ENCODE assay signal across 25 mouse cellular contexts in the genomic region with DNA sequence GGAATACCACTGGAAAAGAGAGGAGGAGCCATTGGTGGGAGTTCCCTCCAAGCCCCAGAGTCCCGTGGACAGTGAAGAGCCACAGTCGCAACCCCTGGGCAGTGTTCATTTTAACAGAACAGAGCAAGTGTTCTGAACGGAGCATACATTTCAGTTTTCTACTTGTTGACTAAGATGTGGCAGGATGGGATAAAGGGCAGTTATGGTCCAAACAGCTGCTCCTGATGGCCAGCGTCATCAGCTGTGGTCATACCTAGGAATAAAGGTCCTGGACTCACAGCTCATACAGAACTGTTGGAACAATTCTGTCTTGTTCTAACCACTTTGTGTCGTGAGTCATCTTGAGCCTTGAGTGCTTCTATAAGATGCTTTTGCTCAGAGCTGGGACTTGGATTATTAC.
DNase-seq lines count a peak whose midpoint lies in the region; ATAC-seq and TF ChIP-seq lines count a peak whose summit lies in the region.
"Had no signal": no experiment of that assay in that cellular context is flagged by ENCODE, and none has a peak within 500 bp of the region (broad histone marks: within the 10 kb centered on the region; RNA-seq: fewer than 3 reads in every experiment).

No protein-coding gene starts in this region.

- no peak overlapping the region for H3K4me3 ChIP-seq in kidney, embryonic 14.5 days (ENCODE audit: low read length)
- H3K4me3 ChIP-seq in intestine, postnatal 0 days (ENCODE audit: low read depth, low read length): no peak overlapping the region
- H3K4me3 ChIP-seq: embryonic facial prominence, embryonic 13.5 days; embryonic facial prominence, embryonic 15.5 days; erythroblast, embryonic 14.5 days; forebrain, embryonic 10.5 days; forebrain, embryonic 12.5 days; forebrain, embryonic 15.5 days had no signal

- no peaks in the 10 kb centered on the region for H3K9me3 ChIP-seq in kidney, embryonic 14.5 days (ENCODE audit: control insufficient read depth, low read length)
- H3K9me3 ChIP-seq in intestine, postnatal 0 days (ENCODE audit: control insufficient read depth): no peaks in the 10 kb centered on the region
- H3K9me3 ChIP-seq: embryonic facial prominence, embryonic 13.5 days; embryonic facial prominence, embryonic 15.5 days; forebrain, embryonic 10.5 days; forebrain, embryonic 12.5 days; forebrain, embryonic 15.5 days; G1E had no signal

- no peaks in the 10 kb centered on the region for H3K4me1 ChIP-seq in kidney, embryonic 14.5 days (ENCODE audit: control insufficient read depth, insufficient read depth, low read length)
- no peaks in the 10 kb centered on the region for H3K4me1 ChIP-seq in intestine, postnatal 0 days (replicated peaks; ENCODE audit: control insufficient read depth, insufficient read depth, low read length)

- no peaks in the 10 kb centered on the region for H3K27me3 ChIP-seq in kidney, embryonic 14.5 days (ENCODE audit: control insufficient read depth, insufficient read depth, low read length)
- H3K27me3 ChIP-seq in intestine, postnatal 0 days (replicated peaks; ENCODE audit: control insufficient read depth, insufficient read depth, low read length): no peaks in the 10 kb centered on the region
- H3K27me3 ChIP-seq: CH12.LX; embryonic facial prominence, embryonic 15.5 days; forebrain, embryonic 12.5 days; forebrain, embryonic 15.5 days had no signal

- H3K4me2 ChIP-seq in kidney, embryonic 14.5 days (replicated peaks; ENCODE audit: low read depth, low read length): no peak overlapping the region
- H3K4me2 ChIP-seq in intestine, postnatal 0 days (replicated peaks; ENCODE audit: low read depth): no peak overlapping the region
- H3K4me2 ChIP-seq: embryonic facial prominence, embryonic 13.5 days; embryonic facial prominence, embryonic 15.5 days; forebrain, embryonic 12.5 days; forebrain, embryonic 15.5 days had no signal

- no peak for TF ChIP-seq CTCF in intestine, postnatal 0 days (IDR thresholded peaks at IDR 0.05; ENCODE audit: low read depth)

- WGBS in kidney, embryonic 14.5 days: 89% methylated on average over 5 of the region's 5 CpGs
- WGBS in intestine, postnatal 0 days: 87% methylated on average over 5 of the region's 5 CpGs

- no peak overlapping the region for H3K9ac ChIP-seq in kidney, embryonic 14.5 days (ENCODE audit: low read depth, low read length)
- no peak overlapping the region for H3K9ac ChIP-seq in intestine, postnatal 0 days (ENCODE audit: low read depth, low read length)
- H3K9ac ChIP-seq: embryonic facial prominence, embryonic 13.5 days; embryonic facial prominence, embryonic 15.5 days; forebrain, embryonic 12.5 days; forebrain, embryonic 15.5 days had no signal

- ATAC-seq in kidney, embryonic 14.5 days (ENCODE audit: low FRiP score, low TSS enrichment): no peak
- ATAC-seq in intestine, postnatal 0 days: no peak
- ATAC-seq in frontal cortex, adult (ENCODE audit: low TSS enrichment): no peak
- ATAC-seq: CD4-positive, CD25-positive, alpha-beta regulatory T cell, adult 4 months; forebrain, embryonic 15.5 days had no signal

- H3K27ac ChIP-seq in kidney, embryonic 14.5 days (ENCODE audit: low read depth, low read length): no peak overlapping the region
- no peak overlapping the region for H3K27ac ChIP-seq in intestine, postnatal 0 days (ENCODE audit: low read depth, low read length)
- H3K27ac ChIP-seq: embryonic facial prominence, embryonic 13.5 days; embryonic facial prominence, embryonic 15.5 days had no signal

- no peaks in the 10 kb centered on the region for H3K36me3 ChIP-seq in kidney, embryonic 14.5 days (ENCODE audit: control insufficient read depth, insufficient read depth, low read length)
- H3K36me3 ChIP-seq in intestine, postnatal 0 days (ENCODE audit: control insufficient read depth, insufficient read depth): no peaks in the 10 kb centered on the region
- H3K36me3 ChIP-seq: embryonic facial prominence, embryonic 13.5 days; embryonic facial prominence, embryonic 15.5 days; forebrain, embryonic 10.5 days; forebrain, embryonic 12.5 days; forebrain, embryonic 15.5 days; G1E had no signal

- DNase-seq in 3134 (ENCODE audit: extremely low read depth, insufficient read length, low spot score): peak; percentile 39
- peak; percentile 31 for DNase-seq in 3T3-L1 (ENCODE audit: low read depth, low spot score)
- DNase-seq in NIH3T3 (ENCODE audit: low read depth): peak; percentile 12
- DNase-seq: adrenal gland, adult 2 months; adrenal gland, postnatal 10 days; adrenal gland, postnatal 25 days; cerebellum, adult 11 months; cerebellum, adult 18-20 months; cerebellum, adult 8-10 months; cerebellum, adult 9-11 months; cerebellum, postnatal 14 days; cerebellum, postnatal 36 days; embryo, embryonic 11 days had no signal
